Mouse (Mus musculus): ENCODE data around the gene Zbtb22. TPM values are rescaled to one million over a fixed set of nuclear protein-coding genes. Genes with fewer than 3 reads are reported as not detected.

The Zbtb22 gene
- polyA plus RNA-seq, 1 experiment from 2014 or later: 23.5 TPM

- peak overlapping the region; percentile 93 for H3K27ac ChIP-seq (replicated peaks)
- peak overlapping the region; percentile 97 for H3K4me3 ChIP-seq
- H3K27me3 ChIP-seq (ENCODE audit: low read depth, poor library complexity, severe bottlenecking): no peaks in the 10 kb centered on the region
- peaks cover 41% of the 10 kb centered on the region for H3K4me1 ChIP-seq
- no peaks in the 10 kb centered on the region for H3K9me3 ChIP-seq (replicated peaks)
- under 1% methylated on average over 45 of the region's 45 CpGs for WGBS
- peak; percentile 44 for DNase-seq (ENCODE audit: low spot score)
- H3K36me3 ChIP-seq: peaks cover 51% of the 10 kb centered on the region
Observed at GRCm38 (mm10) chr17:33930280-33931158, 14.8 kb downstream of the Zbtb22 start.

GRCm38 (mm10) chr17:33931159-33931866, 15.6 kb downstream of the Zbtb22 start:
- H3K27me3 ChIP-seq (ENCODE audit: low read depth, poor library complexity, severe bottlenecking): no peaks in the 10 kb centered on the region
- H3K27ac ChIP-seq (replicated peaks): peak overlapping the region; percentile 93; the same call in 1 of the 2 replicates
- peak overlapping the region; percentile 97 for H3K4me3 ChIP-seq
- H3K36me3 ChIP-seq: peaks cover 51% of the 10 kb centered on the region
- no peaks in the 10 kb centered on the region for H3K9me3 ChIP-seq (replicated peaks)
- WGBS: 32% methylated on average over 18 of the region's 18 CpGs
- peaks cover 41% of the 10 kb centered on the region for H3K4me1 ChIP-seq
- no peak for DNase-seq (ENCODE audit: low spot score)

- H3K36me3 ChIP-seq: peaks cover 53% of the 10 kb centered on the region
- H3K4me3 ChIP-seq: peak overlapping the region; percentile 16; the same call in 1 of the 2 replicates
- 89% methylated on average over 11 of the region's 11 CpGs for WGBS
- no peak overlapping the region for H3K27ac ChIP-seq (replicated peaks)
- peaks cover 41% of the 10 kb centered on the region for H3K4me1 ChIP-seq
- no peaks in the 10 kb centered on the region for H3K27me3 ChIP-seq (ENCODE audit: low read depth, poor library complexity, severe bottlenecking)
- DNase-seq (ENCODE audit: low spot score): no peak
- no peaks in the 10 kb centered on the region for H3K9me3 ChIP-seq (replicated peaks)
Observed at GRCm38 (mm10) chr17:33931947-33932346, 16.2 kb downstream of the Zbtb22 start.

- Histone ChIP-seq H3K4me1 (peaks cover 41% of the 10 kb centered on the region), H3K27me3 (ENCODE audit: low read depth, poor library complexity, severe bottlenecking) (no peaks in the 10 kb centered on the region), H3K9me3 (replicated peaks) (no peaks in the 10 kb centered on the region), H3K4me3 (0 out of 2 replicates have a peak overlapping the region, but pooled peaks have one; percentile 8), H3K27ac (replicated peaks) (no peak overlapping the region), H3K36me3 (peaks cover 56% of the 10 kb centered on the region)
- 87% methylated on average over 14 of the region's 14 CpGs for WGBS
- no peak for DNase-seq (ENCODE audit: low spot score)
Observed at GRCm38 (mm10) chr17:33932448-33932847, 16.7 kb downstream of the Zbtb22 start.

GRCm38 (mm10) chr17:33932970-33933369, 17.3 kb downstream of the Zbtb22 start:
- Histone ChIP-seq H3K4me1 (peaks cover 37% of the 10 kb centered on the region), H3K27me3 (ENCODE audit: low read depth, poor library complexity, severe bottlenecking) (no peaks in the 10 kb centered on the region), H3K9me3 (replicated peaks) (no peaks in the 10 kb centered on the region), H3K27ac (replicated peaks) (no peak overlapping the region), H3K36me3 (peaks cover 58% of the 10 kb centered on the region), H3K4me3 (no peak overlapping the region)
- DNase-seq (ENCODE audit: low spot score): no peak
- 92% methylated on average over 15 of the region's 15 CpGs for WGBS

GRCm38 (mm10) chr17:33935422-33936055, 19.8 kb downstream of the Zbtb22 start:
- H3K27me3 ChIP-seq (ENCODE audit: low read depth, poor library complexity, severe bottlenecking): no peaks in the 10 kb centered on the region
- no peak for DNase-seq (ENCODE audit: low spot score)
- no peaks in the 10 kb centered on the region for H3K9me3 ChIP-seq (replicated peaks)
- H3K4me3 ChIP-seq: peak overlapping the region; percentile 23; the same call in 1 of the 2 replicates
- peaks cover 29% of the 10 kb centered on the region for H3K4me1 ChIP-seq
- peaks cover 71% of the 10 kb centered on the region for H3K36me3 ChIP-seq
- WGBS: 89% methylated on average over 21 of the region's 21 CpGs
- H3K27ac ChIP-seq (replicated peaks): no peak overlapping the region

GRCm38 (mm10) chr17:33936993-33937392, 21.3 kb downstream of the Zbtb22 start:
- peaks cover 28% of the 10 kb centered on the region for H3K4me1 ChIP-seq
- DNase-seq (ENCODE audit: low spot score): no peak
- no peaks in the 10 kb centered on the region for H3K9me3 ChIP-seq (replicated peaks)
- 0 out of 2 replicates have a peak overlapping the region, but pooled peaks have one; percentile 16 for H3K4me3 ChIP-seq
- no peak overlapping the region for H3K27ac ChIP-seq (replicated peaks)
- peaks cover 72% of the 10 kb centered on the region for H3K36me3 ChIP-seq
- no peaks in the 10 kb centered on the region for H3K27me3 ChIP-seq (ENCODE audit: low read depth, poor library complexity, severe bottlenecking)
- WGBS: 86% methylated on average over 15 of the region's 15 CpGs

GRCm38 (mm10) chr17:33938783-33939182, 23.1 kb downstream of the Zbtb22 start:
- peaks cover 72% of the 10 kb centered on the region for H3K36me3 ChIP-seq
- peaks cover 27% of the 10 kb centered on the region for H3K4me1 ChIP-seq
- H3K4me3 ChIP-seq: peak overlapping the region; percentile 95

GRCm38 (mm10) chr17:33940206-33940805, 24.6 kb downstream of the Zbtb22 start, which contains the start of the genes Pfdn6 and Wdr46:
Gene Pfdn6 (minus strand): TSS chr17:33940343.
Gene Wdr46 (plus strand): TSS chr17:33940660.
- H3K4me1 ChIP-seq: peaks cover 27% of the 10 kb centered on the region
- under 1% methylated on average over 36 of the region's 36 CpGs for WGBS
- H3K4me3 ChIP-seq: peak within 1 kb of the TSS; percentile 95
- peaks cover 72% of the 10 kb centered on the region for H3K36me3 ChIP-seq
- H3K27me3 ChIP-seq (ENCODE audit: low read depth, poor library complexity, severe bottlenecking): no peaks in the 10 kb centered on the region
- DNase-seq (ENCODE audit: low spot score): peak; percentile 88
- H3K9me3 ChIP-seq (replicated peaks): no peaks in the 10 kb centered on the region
- peak within 1 kb of the TSS; percentile 89 for H3K27ac ChIP-seq (replicated peaks)

More at GRCm38 (mm10) chr17:33938783-33939182, 23.1 kb downstream of the Zbtb22 start:
- DNase-seq (ENCODE audit: low spot score): no peak
- Histone ChIP-seq H3K27me3 (ENCODE audit: low read depth, poor library complexity, severe bottlenecking) (no peaks in the 10 kb centered on the region), H3K9me3 (replicated peaks) (no peaks in the 10 kb centered on the region), H3K27ac (replicated peaks) (no peak overlapping the region)
- 78% methylated on average over 11 of the region's 11 CpGs for WGBS

- H3K27ac ChIP-seq (replicated peaks): peak overlapping the region; percentile 89
- DNase-seq (ENCODE audit: low spot score): no peak
- H3K4me1 ChIP-seq: peaks cover 27% of the 10 kb centered on the region
- peaks cover 72% of the 10 kb centered on the region for H3K36me3 ChIP-seq
- no peaks in the 10 kb centered on the region for H3K9me3 ChIP-seq (replicated peaks)
- 3% methylated on average over 26 of the region's 26 CpGs for WGBS
- H3K4me3 ChIP-seq: peak overlapping the region; percentile 95
- H3K27me3 ChIP-seq (ENCODE audit: low read depth, poor library complexity, severe bottlenecking): no peaks in the 10 kb centered on the region
Observed at GRCm38 (mm10) chr17:33940981-33941380, 25.3 kb downstream of the Zbtb22 start.

- Histone ChIP-seq H3K27ac (replicated peaks) (no peak overlapping the region; the same call in 1 of the 2 replicates), H3K4me1 (peaks cover 27% of the 10 kb centered on the region), H3K36me3 (peaks cover 72% of the 10 kb centered on the region), H3K9me3 (replicated peaks) (no peaks in the 10 kb centered on the region), H3K4me3 (peak overlapping the region; percentile 95), H3K27me3 (ENCODE audit: low read depth, poor library complexity, severe bottlenecking) (no peaks in the 10 kb centered on the region)
- WGBS: 62% methylated on average over 19 of the region's 19 CpGs
- no peak for DNase-seq (ENCODE audit: low spot score)
Observed at GRCm38 (mm10) chr17:33941381-33941780, 25.7 kb downstream of the Zbtb22 start.

- H3K4me3 ChIP-seq: 0 out of 2 replicates have a peak overlapping the region, but pooled peaks have one; percentile 24
- DNase-seq (ENCODE audit: low spot score): no peak
- no peak overlapping the region for H3K27ac ChIP-seq (replicated peaks)
- H3K4me1 ChIP-seq: peaks cover 27% of the 10 kb centered on the region
- H3K36me3 ChIP-seq: peaks cover 70% of the 10 kb centered on the region
- no peaks in the 10 kb centered on the region for H3K9me3 ChIP-seq (replicated peaks)
- H3K27me3 ChIP-seq (ENCODE audit: low read depth, poor library complexity, severe bottlenecking): no peaks in the 10 kb centered on the region
- 94% methylated on average over 15 of the region's 15 CpGs for WGBS
Observed at GRCm38 (mm10) chr17:33943454-33943853, 27.8 kb downstream of the Zbtb22 start.

Data from midbrain, embryonic 10.5 days (tissue).